Comparison of ENCODE assay signal across 11 mouse cellular contexts in the genomic region with DNA sequence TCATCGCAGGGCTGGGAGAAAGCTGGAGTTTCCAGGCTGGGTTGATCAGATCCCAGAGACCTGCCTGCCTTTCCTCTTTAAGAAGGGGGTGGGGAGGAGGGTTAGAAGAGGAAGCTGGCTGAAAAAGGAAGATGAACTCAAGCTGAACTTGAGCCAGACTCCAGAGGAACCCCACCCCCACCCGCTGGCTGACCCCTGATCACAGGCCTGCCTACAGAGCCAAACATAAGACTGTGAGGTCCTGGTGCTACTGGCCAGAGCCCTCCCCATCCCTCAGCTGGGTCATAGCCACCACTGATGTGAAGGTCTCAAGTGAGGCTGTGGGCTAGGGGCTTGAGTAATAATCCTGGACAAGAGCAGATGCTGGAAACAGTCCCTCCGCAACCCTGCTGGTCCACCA. TPM values are rescaled to one million over a fixed set of nuclear protein-coding genes. Genes with fewer than 3 reads are reported as not detected.
DNase-seq lines count a peak whose midpoint lies in the region; ATAC-seq lines count a peak whose summit lies in the region.
"Had no signal": no experiment of that assay in that cellular context is flagged by ENCODE, and none has a peak within 500 bp of the region (broad histone marks: within the 10 kb centered on the region; RNA-seq: fewer than 3 reads in every experiment).

No protein-coding gene starts in this region.

- H3K9me3 ChIP-seq in liver, embryonic 13.5 days (replicated peaks): no peaks in the 10 kb centered on the region
- H3K9me3 ChIP-seq: embryonic facial prominence, embryonic 15.5 days had no signal

- no peak overlapping the region for H3K9ac ChIP-seq in liver, embryonic 13.5 days
- H3K9ac ChIP-seq: embryonic facial prominence, embryonic 15.5 days had no signal

- 33% methylated on average over 3 of the region's 3 CpGs for WGBS in liver, embryonic 13.5 days (ENCODE audit: insufficient replicate concordance)

- peak overlapping the region; percentile 41; the same call in 1 of the 2 replicates for H3K27ac ChIP-seq in liver, embryonic 13.5 days
- H3K27ac ChIP-seq: embryonic facial prominence, embryonic 15.5 days had no signal

- peak; percentile 10 for DNase-seq in thymus, postnatal 4 days
- no peak for DNase-seq in thymus, postnatal 10 days (ENCODE audit: low spot score in 2 of 2)
- peak; percentile 36 to 44 for DNase-seq in heart, postnatal 14 days
- no peak for DNase-seq in liver, embryonic 13.5 days
- no peak for DNase-seq in B cell, adult 2 months
- DNase-seq in right cerebral cortex, adult 18-20 months: no peak
- DNase-seq in testis, postnatal 10 days (ENCODE audit: low spot score): no peak
- no peak for DNase-seq in layer of hippocampus, adult 8-10 months (ENCODE audit: low spot score in 2 of 2)
- DNase-seq: right cerebral cortex, postnatal 14 days had no signal

- H3K4me2 ChIP-seq in liver, embryonic 13.5 days: peak overlapping the region; percentile 9; the same call in 1 of the 2 replicates
- H3K4me2 ChIP-seq: embryonic facial prominence, embryonic 15.5 days had no signal

- peaks cover 70% of the 10 kb centered on the region for H3K4me1 ChIP-seq in liver, embryonic 13.5 days (replicated peaks)

- no peak overlapping the region for H3K4me3 ChIP-seq in liver, embryonic 13.5 days (replicated peaks)
- H3K4me3 ChIP-seq: embryonic facial prominence, embryonic 15.5 days had no signal

- 0 out of 2 replicates have a peak, but pooled peaks cover 11% of the 10 kb centered on the region for H3K27me3 ChIP-seq in liver, embryonic 13.5 days
- H3K27me3 ChIP-seq: Patski had no signal

- intact Hi-C loops in heart, postnatal 14 days (cut with DNase I): no loop called here

- no peaks in the 10 kb centered on the region for H3K36me3 ChIP-seq in liver, embryonic 13.5 days
- H3K36me3 ChIP-seq: embryonic facial prominence, embryonic 15.5 days had no signal

- peak; percentile 27; the same call in 1 of the 2 replicates for ATAC-seq in liver, embryonic 13.5 days (ENCODE audit: low read depth)
- ATAC-seq: Patski had no signal

RNA-seq across cellular contexts. Expression of a gene that starts 3.8 kb away (rescaled TPM):
- 1 to 10 TPM; 2.6 to 2.9 TPM for total RNA-seq in heart, postnatal 14 days (2021)
- 2.4 and 2.8 TPM in 2 replicates for polyA plus RNA-seq in liver, embryonic 13.5 days (2015; fragmentation: Nextera tagmentation; extraction: Ambion mirVana)
- 1 to 10 TPM in 2 of 4 experiments, under 1 TPM in 2; 0.41 to 3.4 (median 1.2) TPM for total RNA-seq in layer of hippocampus, adult 8-10 months (2022)

RNA-seq across cellular contexts. Expression of a gene that starts 26.1 kb away (rescaled TPM):
- 10 to 100 TPM; 26.5 to 30.9 TPM for total RNA-seq in heart, postnatal 14 days (2021)
- polyA plus RNA-seq in liver, embryonic 13.5 days (2015; fragmentation: Nextera tagmentation; extraction: Ambion mirVana): 18.4 and 22.2 TPM in 2 replicates
- 10 to 100 TPM; 33.6 to 53.2 (median 41.5) TPM for total RNA-seq in layer of hippocampus, adult 8-10 months (2022)

RNA-seq across cellular contexts. Expression of a gene that starts 36.9 kb away (rescaled TPM):
- 10 to 100 TPM in 1 of 2 experiments, 1 to 10 TPM in 1; 9.1 to 11.4 TPM for total RNA-seq in heart, postnatal 14 days (2021)
- polyA plus RNA-seq in liver, embryonic 13.5 days (2015; fragmentation: Nextera tagmentation; extraction: Ambion mirVana): 2.1 and 2.2 TPM in 2 replicates
- 10 to 100 TPM; 18.1 to 22.0 (median 18.8) TPM for total RNA-seq in layer of hippocampus, adult 8-10 months (2022)

Comparison
In these comparisons a context has a peak if more than half of its experiments do, and no peak if none do; other contexts are left out.
1. DNase-seq: peak in thymus, postnatal 4 days (single experiment) and heart, postnatal 14 days (2 of 2); none in thymus, postnatal 10 days (0 of 2), liver, embryonic 13.5 days (single experiment), B cell, adult 2 months (0 of 2), right cerebral cortex, adult 18-20 months (single experiment), testis, postnatal 10 days (single experiment) and layer of hippocampus, adult 8-10 months (0 of 2).